ENCODE assay signal across 16 mouse cellular contexts in genomic region chr12:80828951-80829350, GRCm38 (mm10).
"Had no signal": no experiment of that assay in that cellular context is flagged by ENCODE, and none has a peak within 500 bp of the region (broad histone marks: within the 10 kb centered on the region; RNA-seq: fewer than 3 reads in every experiment).

No protein-coding gene starts in this region.

- H3K4me2 ChIP-seq: liver, embryonic 12.5 days; liver, embryonic 15.5 days; midbrain, embryonic 12.5 days; neural tube, embryonic 13.5 days had no signal

- H3K4me3 ChIP-seq: liver, embryonic 12.5 days; liver, embryonic 15.5 days; midbrain, embryonic 12.5 days; myocyte; neural tube, embryonic 13.5 days had no signal

- H3K27me3 ChIP-seq: liver, embryonic 12.5 days; liver, embryonic 15.5 days; midbrain, embryonic 12.5 days; neural tube, embryonic 13.5 days had no signal

- H3K9ac ChIP-seq: liver, embryonic 12.5 days; liver, embryonic 15.5 days; midbrain, embryonic 12.5 days; neural tube, embryonic 13.5 days had no signal

- ATAC-seq: intestine, postnatal 0 days; liver, embryonic 12.5 days; midbrain, embryonic 16.5 days had no signal

- H3K27ac ChIP-seq: kidney, postnatal 0 days; liver, embryonic 12.5 days; liver, embryonic 15.5 days; midbrain, embryonic 12.5 days; neural tube, embryonic 13.5 days had no signal

- H3K9me3 ChIP-seq: liver, embryonic 12.5 days; liver, embryonic 15.5 days; midbrain, embryonic 12.5 days; neural tube, embryonic 13.5 days had no signal

- DNase-seq: kidney, adult 2 months; kidney, postnatal 25 days; lung, adult 2 months; lung, postnatal 14 days; lung, postnatal 4 days; retina, postnatal 1 day; thymus, adult 18-20 months; thymus, postnatal 36 days had no signal
